ENCODE assay signal across 10 mouse cellular contexts in genomic region chr9:57419521-57420267, GRCm38 (mm10). TPM values are rescaled to one million over a fixed set of nuclear protein-coding genes. Genes with fewer than 3 reads are reported as not detected.
A peak's percentile ranks its signal among the peaks of the same experiment; 100 is the strongest.
DNase-seq lines count a peak whose midpoint lies in the region; ATAC-seq and TF ChIP-seq lines count a peak whose summit lies in the region.
"Had no signal": no experiment of that assay in that cellular context is flagged by ENCODE, and none has a peak within 500 bp of the region (broad histone marks: within the 10 kb centered on the region; RNA-seq: fewer than 3 reads in every experiment).

No protein-coding gene starts in this region.

- no peak for TF ChIP-seq POLR2A in embryonic fibroblast, embryonic 13.5 days (IDR thresholded peaks at IDR 0.05; ENCODE audit: low read depth, low read length)

- H3K4me2 ChIP-seq in lung, embryonic 16.5 days (ENCODE audit: low read depth, low read length): peak overlapping the region; percentile 46; the same call in 1 of the 2 replicates
- no peak overlapping the region for H3K4me2 ChIP-seq in liver, embryonic 16.5 days (ENCODE audit: low read depth, low read length)

- no peak for ATAC-seq in lung, embryonic 16.5 days (ENCODE audit: low read depth)
- no peak for ATAC-seq in liver, embryonic 16.5 days (ENCODE audit: low read depth)

- peak overlapping the region; percentile 42 for H3K9ac ChIP-seq in lung, embryonic 16.5 days (ENCODE audit: low read length)
- no peak overlapping the region for H3K9ac ChIP-seq in liver, embryonic 16.5 days (ENCODE audit: low read depth, low read length)

- H3K4me3 ChIP-seq in heart, embryonic 10.5 days: 0 out of 2 replicates have a peak overlapping the region, but pooled peaks have one; percentile 25
- H3K4me3 ChIP-seq in lung, embryonic 16.5 days (ENCODE audit: low read length): no peak overlapping the region
- no peak overlapping the region for H3K4me3 ChIP-seq in embryonic fibroblast, embryonic 13.5 days (ENCODE audit: insufficient read depth, low read length)
- H3K4me3 ChIP-seq in liver, embryonic 16.5 days (ENCODE audit: low read depth, low read length): no peak overlapping the region

- H3K4me1 ChIP-seq in heart, embryonic 10.5 days: peaks cover 48% of the 10 kb centered on the region
- peaks cover 29% of the 10 kb centered on the region for H3K4me1 ChIP-seq in lung, embryonic 16.5 days (replicated peaks; ENCODE audit: control insufficient read depth, insufficient read depth, low read length)
- peaks cover 12% of the 10 kb centered on the region for H3K4me1 ChIP-seq in embryonic fibroblast, embryonic 13.5 days (ENCODE audit: control insufficient read depth, insufficient read depth, low read length)
- H3K4me1 ChIP-seq in liver, embryonic 16.5 days (ENCODE audit: control insufficient read depth, low read depth, low read length): peaks cover 18% of the 10 kb centered on the region

- WGBS in heart, embryonic 10.5 days: 80% methylated on average over 16 of the region's 16 CpGs
- WGBS in lung, embryonic 16.5 days: 73% methylated on average over 16 of the region's 16 CpGs
- WGBS in liver, embryonic 16.5 days (ENCODE audit: insufficient replicate concordance): 66% methylated on average over 16 of the region's 16 CpGs

- H3K27me3 ChIP-seq in heart, embryonic 10.5 days (ENCODE audit: insufficient read depth, poor library complexity, severe bottlenecking): no peaks in the 10 kb centered on the region
- no peaks in the 10 kb centered on the region for H3K27me3 ChIP-seq in lung, embryonic 16.5 days (ENCODE audit: control insufficient read depth, insufficient read depth, low read depth, low read length)
- H3K27me3 ChIP-seq in liver, embryonic 16.5 days (ENCODE audit: control insufficient read depth, insufficient read depth, low read depth, low read length): no peaks in the 10 kb centered on the region

- peaks cover 10% of the 10 kb centered on the region for H3K36me3 ChIP-seq in heart, embryonic 10.5 days
- no peaks in the 10 kb centered on the region for H3K36me3 ChIP-seq in lung, embryonic 16.5 days (ENCODE audit: control insufficient read depth, insufficient read depth, low read length)
- H3K36me3 ChIP-seq in liver, embryonic 16.5 days (ENCODE audit: control insufficient read depth, insufficient read depth): no peaks in the 10 kb centered on the region

- H3K27ac ChIP-seq in heart, embryonic 10.5 days: peak overlapping the region; percentile 87
- H3K27ac ChIP-seq in lung, embryonic 16.5 days (ENCODE audit: low read length): peak overlapping the region; percentile 97
- H3K27ac ChIP-seq in embryonic fibroblast, embryonic 13.5 days (ENCODE audit: insufficient read depth, low read length): peak overlapping the region; percentile 83
- H3K27ac ChIP-seq in liver, embryonic 16.5 days (ENCODE audit: low read length): peak overlapping the region; percentile 71; the same call in 1 of the 2 replicates

- no peak for DNase-seq in heart, embryonic 10.5 days (ENCODE audit: low spot score)
- no peak for DNase-seq in heart, adult 18-20 months
- no peak for DNase-seq in lung, postnatal 36 days
- no peak for DNase-seq in adrenal gland, postnatal 14 days
- DNase-seq in retina, postnatal 1 day: no peak
- DNase-seq: right cerebral cortex, postnatal 4 days had no signal

- no peaks in the 10 kb centered on the region for H3K9me3 ChIP-seq in heart, embryonic 10.5 days
- no peaks in the 10 kb centered on the region for H3K9me3 ChIP-seq in lung, embryonic 16.5 days (ENCODE audit: control insufficient read depth, low read length)
- H3K9me3 ChIP-seq in liver, embryonic 16.5 days (replicated peaks; ENCODE audit: control insufficient read depth, low read length): no peaks in the 10 kb centered on the region

- no peak for TF ChIP-seq CTCF in embryonic fibroblast, embryonic 13.5 days (IDR thresholded peaks at IDR 0.05; ENCODE audit: borderline replicate concordance, insufficient read depth, low read length)

RNA-seq across cellular contexts. Expression of gene Ppcdc, which starts 20.2 kb away (rescaled TPM):
- polyA plus RNA-seq in heart, embryonic 10.5 days (2016; fragmentation: Nextera tagmentation; extraction: Ambion mirVana): 21.3 and 21.5 TPM in 2 replicates
- 1 to 10 TPM; 7.8 to 8.6 TPM for total RNA-seq in heart, adult 18-20 months (2021)
- polyA plus RNA-seq in lung, embryonic 16.5 days (2015; fragmentation: Nextera tagmentation; extraction: Ambion mirVana): 24.8 and 27.6 TPM in 2 replicates
- 26.6 and 31.0 TPM in 2 replicates for polyA plus RNA-seq in embryonic fibroblast, embryonic 13.5 days (2011; ENCODE audit: insufficient read length, low read depth, missing spikeins)
- polyA plus RNA-seq in liver, embryonic 16.5 days (2015; fragmentation: Nextera tagmentation; extraction: Ambion mirVana): 9.0 and 10.4 TPM in 2 replicates
- 19.8 and 24.6 TPM in 2 replicates for total RNA-seq in adrenal gland, postnatal 14 days (2021)

RNA-seq across cellular contexts. Expression of gene Scamp5, which starts 48.2 kb away (rescaled TPM):
- polyA plus RNA-seq in heart, embryonic 10.5 days (2016; fragmentation: Nextera tagmentation; extraction: Ambion mirVana): 11.3 and 11.4 TPM in 2 replicates
- total RNA-seq in heart, adult 18-20 months (2021): 1 to 10 TPM; 5.7 TPM
- 6.2 and 7.0 TPM in 2 replicates for polyA plus RNA-seq in lung, embryonic 16.5 days (2015; fragmentation: Nextera tagmentation; extraction: Ambion mirVana)
- polyA plus RNA-seq in embryonic fibroblast, embryonic 13.5 days (2011; ENCODE audit: insufficient read length, low read depth, missing spikeins): 23.7 and 26.1 TPM in 2 replicates
- polyA plus RNA-seq in liver, embryonic 16.5 days (2015; fragmentation: Nextera tagmentation; extraction: Ambion mirVana): 7.8 and 7.9 TPM in 2 replicates
- total RNA-seq in adrenal gland, postnatal 14 days (2021): 11.0 and 13.1 TPM in 2 replicates
- total RNA-seq: monocyte, adult 5-6 weeks had no signal
